Mouse (Mus musculus) megakaryocyte, embryonic 14.5 days (primary cell): ENCODE results near the gene Rin1.

ENCODE experiments used
- FLI1 ChIP-seq: IDR thresholded peaks from 2 replicates; pipeline ENCODE4 v1.6.1; 2012; ENCODE audit warnings: low read length, inconsistent platforms, mixed read lengths
- GATA1 ChIP-seq: IDR thresholded peaks from 3 replicates; pipeline ENCODE4 v1.6.1; 2012; ENCODE audit warnings: mixed read lengths, low read length, inconsistent platforms, borderline replicate concordance

DNA sequence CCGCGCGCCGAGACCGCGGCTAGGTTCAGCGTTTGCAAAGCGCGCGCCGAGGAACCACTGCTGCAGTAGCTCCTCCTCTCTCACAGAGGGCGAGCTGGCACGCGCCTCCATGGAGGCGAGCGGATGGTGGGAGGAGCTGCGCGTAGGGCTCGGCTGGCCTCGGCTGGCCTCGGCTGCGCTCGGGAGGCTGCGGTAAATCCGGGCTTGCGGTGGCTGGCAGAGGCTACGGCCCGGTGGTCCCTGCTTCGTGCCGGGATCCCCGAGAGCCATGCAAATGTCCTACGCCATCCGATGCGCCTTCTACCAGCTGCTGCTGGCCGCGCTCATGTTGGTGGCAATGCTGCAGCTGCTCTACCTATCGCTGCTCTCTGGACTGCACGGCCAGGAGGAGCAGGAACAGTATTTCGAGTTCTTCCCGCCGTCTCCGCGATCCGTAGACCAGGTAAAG lies 11.5 kb upstream of the Rin1 start, which contains the start of the genes B4gat1 and AC124502.3:
- TF ChIP-seq GATA1 (no peak), FLI1 (no peak)
